Mouse (Mus musculus) forebrain, embryonic 16.5 days (tissue): ENCODE measurements at regions not wholly inside any gene's neighbourhood (a gene's known extent, or its start where the extent isn't known, plus 50 kb on each side); places are given as distances from the start of the nearest gene placed in this dataset.
"Not testable (repeated sequence)": the region's sequence is repeated elsewhere in the genome, so short reads cannot be mapped to it uniquely, and the experiment has no call there.

ENCODE experiments used
- ATAC-seq: fragments of 200-750 bp; cut with Nextera tagmentation; 2 replicates; pipeline ENCODE4 v1.8.0; 2017; ENCODE audit warnings: mild to moderate bottlenecking, moderate library complexity
- H3K27ac ChIP-seq: fragments of 300-500 bp; sonication (generic); 2 replicates; pipeline ENCODE4 v1.5.1; 2014; ENCODE audit warnings: low read length, control low read depth
- H3K27me3 ChIP-seq: fragments of 300-500 bp; sonication (generic); replicated peaks from 2 replicates; pipeline ENCODE4 v1.6.1; 2014; ENCODE audit warnings: low read length; ENCODE audit not compliant: control insufficient read depth, insufficient read depth
- H3K36me3 ChIP-seq: fragments of 300-500 bp; sonication (generic); 2 replicates; pipeline ENCODE4 v1.6.1; 2014; ENCODE audit not compliant: control insufficient read depth, insufficient read depth
- H3K4me1 ChIP-seq: fragments of 300-500 bp; sonication (generic); replicated peaks from 2 replicates; pipeline ENCODE4 v1.6.1; 2014; ENCODE audit warnings: low read length; ENCODE audit not compliant: control insufficient read depth, insufficient read depth
- H3K4me2 ChIP-seq: fragments of 300-500 bp; sonication (generic); 2 replicates; pipeline ENCODE4 v1.6.1; 2014; ENCODE audit warnings: mild to moderate bottlenecking, low read length, control low read depth
- H3K4me3 ChIP-seq: fragments of 300-500 bp; sonication (generic); replicated peaks from 2 replicates; pipeline ENCODE4 v1.5.1; 2014; ENCODE audit warnings: mild to moderate bottlenecking, low read length, control low read depth
- H3K9ac ChIP-seq: fragments of 300-500 bp; sonication (generic); replicated peaks from 2 replicates; pipeline ENCODE4 v1.6.1; 2014; ENCODE audit warnings: low read depth, low read length, control low read depth
- H3K9me3 ChIP-seq: fragments of 300-500 bp; sonication (generic); 2 replicates; pipeline ENCODE4 v1.6.1; 2016; ENCODE audit warnings: low read length; ENCODE audit not compliant: control insufficient read depth
- WGBS: fragments of 180-500 bp; shearing (Covaris S2); extraction: QIAGEN DNeasy Blood & Tissue Kit; methylation state at CpG from one replicate; pipeline ENCODE4 v1.1.7; 2014; 5-methylcytosine and 5-hydroxymethylcytosine counted together

GRCm38 (mm10) chr8:30063148-30063547 is 2615.7 kb downstream of the Poteg start:
- H3K4me1 ChIP-seq = no peaks in the 10 kb centered on the region
- no peak overlapping the region for H3K4me2 ChIP-seq
- H3K9ac ChIP-seq = no peak overlapping the region
- H3K36me3 ChIP-seq = no peaks in the 10 kb centered on the region
- ATAC-seq = no peak
- H3K4me3 ChIP-seq = no peak overlapping the region
- WGBS = 89% methylated on average over 3 of the region's 3 CpGs
- H3K9me3 ChIP-seq = no peaks in the 10 kb centered on the region
- H3K27ac ChIP-seq = no peak overlapping the region
- H3K27me3 ChIP-seq = no peaks in the 10 kb centered on the region

GRCm38 (mm10) chr8:30077726-30078125 is 2630.3 kb downstream of the Poteg start:
- no peak for ATAC-seq
- H3K4me2 ChIP-seq = no peak overlapping the region
- H3K4me1 ChIP-seq = no peaks in the 10 kb centered on the region
- no peaks in the 10 kb centered on the region for H3K36me3 ChIP-seq
- no peaks in the 10 kb centered on the region for H3K9me3 ChIP-seq
- no peak overlapping the region for H3K27ac ChIP-seq
- H3K9ac ChIP-seq = no peak overlapping the region
- no peaks in the 10 kb centered on the region for H3K27me3 ChIP-seq
- no peak overlapping the region for H3K4me3 ChIP-seq

GRCm38 (mm10) chr8:30127766-30128165 is 2680.3 kb downstream of the Poteg start:
- Histone ChIP-seq H3K27ac (no peak overlapping the region), H3K9ac (no peak overlapping the region), H3K9me3 (no peaks in the 10 kb centered on the region), H3K4me3 (no peak overlapping the region), H3K4me1 (no peaks in the 10 kb centered on the region), H3K4me2 (no peak overlapping the region), H3K36me3 (no peaks in the 10 kb centered on the region), H3K27me3 (no peaks in the 10 kb centered on the region)
- WGBS = 78% methylated on average over 3 of the region's 3 CpGs
- ATAC-seq = no peak

DNA sequence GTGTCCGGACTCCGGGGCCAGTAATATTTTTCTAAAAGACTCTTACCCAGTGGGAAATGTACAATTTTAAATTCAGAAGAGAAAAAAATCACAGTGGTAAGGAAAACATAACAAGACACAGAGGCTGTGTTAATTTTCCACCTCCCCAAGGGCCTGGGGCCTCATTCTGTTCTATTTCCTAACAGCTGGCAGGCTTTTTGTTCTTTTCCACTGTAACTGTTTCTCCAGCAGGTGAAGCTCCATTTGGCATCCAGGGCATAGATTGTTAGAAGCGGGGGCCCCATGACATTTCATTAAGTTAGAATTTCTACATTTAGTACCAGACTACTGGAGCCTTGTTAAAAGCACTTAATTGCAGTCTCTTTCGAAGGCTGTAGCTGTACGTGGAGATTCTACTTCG is 2687.5 kb downstream of the Poteg start:
- no peaks in the 10 kb centered on the region for H3K4me1 ChIP-seq
- no peak for ATAC-seq
- 71% methylated on average over 6 of the region's 6 CpGs for WGBS
- no peaks in the 10 kb centered on the region for H3K36me3 ChIP-seq
- no peaks in the 10 kb centered on the region for H3K9me3 ChIP-seq
- H3K27me3 ChIP-seq = no peaks in the 10 kb centered on the region
- no peak overlapping the region for H3K27ac ChIP-seq
- no peak overlapping the region for H3K4me2 ChIP-seq
- no peak overlapping the region for H3K9ac ChIP-seq
- H3K4me3 ChIP-seq = no peak overlapping the region

GRCm38 (mm10) chr8:30151181-30151844 is 2703.8 kb downstream of the Poteg start:
- H3K27me3 ChIP-seq = no peaks in the 10 kb centered on the region
- no peaks in the 10 kb centered on the region for H3K36me3 ChIP-seq
- no peak overlapping the region for H3K4me3 ChIP-seq
- H3K4me1 ChIP-seq = peaks cover 11% of the 10 kb centered on the region
- no peaks in the 10 kb centered on the region for H3K9me3 ChIP-seq
- WGBS = 31% methylated on average over 2 of the region's 2 CpGs
- H3K4me2 ChIP-seq = no peak overlapping the region
- no peak overlapping the region for H3K9ac ChIP-seq
- H3K27ac ChIP-seq = peak overlapping the region; percentile 61
- peak; percentile 92 for ATAC-seq

DNA sequence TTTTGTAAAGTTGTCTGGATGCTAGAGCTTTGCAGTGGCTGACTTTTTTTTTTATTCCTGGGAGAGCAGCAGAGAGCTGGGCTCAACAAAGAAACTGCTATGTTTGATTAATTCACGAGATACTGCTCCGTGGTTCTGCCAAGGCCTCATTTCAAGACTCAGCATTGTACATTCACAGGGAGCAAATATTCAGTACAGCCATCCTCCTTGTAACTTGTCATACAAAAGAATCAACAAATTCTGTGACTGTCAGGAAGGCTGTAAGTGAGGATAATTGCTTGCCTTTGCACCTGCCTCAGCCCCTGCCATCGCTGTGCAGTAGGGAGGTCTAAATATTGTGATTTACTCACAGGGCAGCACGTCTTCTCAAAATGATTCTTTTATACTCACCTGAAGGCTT is 2705.5 kb downstream of the Poteg start:
- Histone ChIP-seq H3K36me3 (no peaks in the 10 kb centered on the region), H3K4me2 (no peak overlapping the region), H3K9ac (no peak overlapping the region), H3K4me1 (peaks cover 11% of the 10 kb centered on the region), H3K27me3 (no peaks in the 10 kb centered on the region), H3K9me3 (no peaks in the 10 kb centered on the region), H3K4me3 (no peak overlapping the region), H3K27ac (peak overlapping the region; percentile 48; the same call in 1 of the 2 replicates)
- 25% methylated on average over 4 of the region's 4 CpGs for WGBS
- ATAC-seq = peak; percentile 63

- H3K36me3 ChIP-seq = no peaks in the 10 kb centered on the region
- H3K4me2 ChIP-seq = no peak overlapping the region
- H3K9me3 ChIP-seq = no peaks in the 10 kb centered on the region
- H3K9ac ChIP-seq = no peak overlapping the region
- ATAC-seq = peak; percentile 72; the same call in 1 of the 2 replicates
- no peaks in the 10 kb centered on the region for H3K27me3 ChIP-seq
- H3K27ac ChIP-seq = no peak overlapping the region
- no peaks in the 10 kb centered on the region for H3K4me1 ChIP-seq
- WGBS = 76% methylated on average over 1 of the region's 1 CpGs
- no peak overlapping the region for H3K4me3 ChIP-seq
Observed at GRCm38 (mm10) chr8:30171881-30172280, 2724.4 kb downstream of the Poteg start.

GRCm38 (mm10) chr8:30202746-30203145 is 2755.3 kb downstream of the Poteg start:
- not testable (repeated sequence) for H3K9ac ChIP-seq, H3K36me3 ChIP-seq, H3K27ac ChIP-seq, H3K4me3 ChIP-seq, H3K27me3 ChIP-seq, H3K4me2 ChIP-seq, H3K4me1 ChIP-seq, H3K9me3 ChIP-seq
- ATAC-seq = peak; percentile 49; the same call in 1 of the 2 replicates

DNA sequence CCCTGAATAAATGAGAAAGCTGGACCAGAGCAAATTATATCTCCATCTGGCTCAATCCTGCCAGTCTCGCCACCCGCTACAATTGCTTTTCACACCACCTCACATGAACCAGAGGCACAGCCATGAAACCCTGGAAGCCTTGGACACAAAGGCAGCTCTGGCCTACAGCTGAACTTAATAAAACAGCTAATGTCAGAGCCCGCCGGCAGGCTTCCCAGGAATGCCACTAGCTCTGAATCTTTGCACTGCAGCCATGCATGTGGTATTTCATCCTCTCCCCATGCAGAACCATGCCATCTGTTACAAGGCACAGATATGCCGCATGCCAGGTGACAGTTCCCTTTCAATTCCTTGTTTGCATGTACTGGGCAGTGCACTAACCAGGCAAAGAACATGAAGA is 2779.9 kb downstream of the Poteg start:
- no peaks in the 10 kb centered on the region for H3K36me3 ChIP-seq
- WGBS = 48% methylated on average over 5 of the region's 5 CpGs
- H3K4me1 ChIP-seq = peaks cover 4% of the 10 kb centered on the region; the same call in 1 of the 2 replicates
- no peak overlapping the region for H3K4me3 ChIP-seq
- peak; percentile 78 for ATAC-seq
- no peaks in the 10 kb centered on the region for H3K27me3 ChIP-seq
- H3K9ac ChIP-seq = no peak overlapping the region
- no peak overlapping the region for H3K4me2 ChIP-seq
- peak overlapping the region; percentile 66 for H3K27ac ChIP-seq
- H3K9me3 ChIP-seq = no peaks in the 10 kb centered on the region

DNA sequence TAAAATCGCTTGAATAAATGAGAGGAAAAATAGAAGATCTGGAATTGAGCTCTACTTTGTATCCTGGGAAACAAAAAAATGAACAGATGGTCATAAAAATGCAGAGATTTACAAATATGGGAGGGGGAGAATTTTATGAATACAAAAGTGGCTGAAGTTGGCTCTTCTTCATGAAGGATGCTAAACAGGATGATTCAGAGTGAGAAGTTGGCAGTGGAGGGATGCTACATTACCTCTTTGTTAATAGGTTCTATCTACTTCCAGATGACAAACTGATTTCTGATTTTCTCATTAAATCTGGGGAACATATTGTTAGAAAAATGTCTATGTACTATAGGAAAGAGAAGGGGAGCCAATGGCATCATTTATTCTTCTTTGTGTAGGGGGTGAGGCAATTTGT is 2785.8 kb downstream of the Poteg start:
- H3K27ac ChIP-seq = peak overlapping the region; percentile 58; the same call in 1 of the 2 replicates

More for the DNA sequence above, 2785.8 kb downstream of the Poteg start:
- no peak overlapping the region for H3K9ac ChIP-seq
- no peaks in the 10 kb centered on the region for H3K27me3 ChIP-seq
- H3K4me3 ChIP-seq = no peak overlapping the region
- WGBS = 50% methylated on average over 1 of the region's 1 CpGs
- no peaks in the 10 kb centered on the region for H3K36me3 ChIP-seq
- no peaks in the 10 kb centered on the region for H3K9me3 ChIP-seq
- no peaks in the 10 kb centered on the region for H3K4me1 ChIP-seq
- H3K4me2 ChIP-seq = no peak overlapping the region
- ATAC-seq = peak; percentile 83
